Mouse (Mus musculus): ENCODE results near the gene Bad.
"Not testable (repeated sequence)": the region's sequence is repeated elsewhere in the genome, so short reads cannot be mapped to it uniquely, and the experiment has no call there.

DNA sequence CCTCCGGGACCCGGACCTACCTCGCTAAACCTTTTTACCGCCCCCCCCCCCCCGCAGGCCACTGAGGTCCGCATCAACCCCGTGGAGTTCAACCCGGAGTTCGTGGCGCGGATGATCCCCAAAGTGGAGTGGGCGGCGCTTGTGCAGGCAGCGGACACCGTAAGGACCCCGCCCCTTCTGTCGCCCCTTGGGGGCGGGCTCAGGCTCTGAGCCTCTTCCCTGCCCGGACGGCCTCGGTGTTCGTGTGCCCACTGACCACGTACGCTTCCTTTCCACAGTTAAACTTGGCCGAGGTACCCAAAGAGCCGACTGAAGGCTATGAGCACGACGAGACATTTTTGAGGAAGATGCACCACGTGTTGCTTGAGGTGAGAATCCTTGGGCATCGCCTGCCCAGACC is 31.4 kb upstream of the Bad start:
- not testable (repeated sequence) for TF ChIP-seq CTCF (IDR thresholded peaks at IDR 0.05; ENCODE audit: insufficient read depth, low read length); POLR2A (IDR thresholded peaks at IDR 0.05; ENCODE audit: borderline replicate concordance, extremely low read depth, low read depth, low read length)
